Mouse (Mus musculus) retina, postnatal 7 days (tissue): ENCODE measurements around the gene Ttn.

Source experiments
- DNase-seq: peaks from one replicate; pipeline ENCODE4 v3.0.0-alpha.2; 2012; ENCODE audit warnings: low read depth, low spot score

Ttn gene

GRCm38 (mm10) chr2:76965542-76965941 lies 16.8 kb downstream of the Ttn start:
- DNase-seq: no peak

- no peak for DNase-seq
Measured at GRCm38 (mm10) chr2:76962045-76962432, 20.3 kb downstream of the Ttn start.

- no peak for DNase-seq
Measured at GRCm38 (mm10) chr2:76961420-76962044, 20.8 kb downstream of the Ttn start.

GRCm38 (mm10) chr2:76949774-76950173 lies 32.6 kb downstream of the Ttn start:
- DNase-seq: no peak

- DNase-seq: no peak
Measured at GRCm38 (mm10) chr2:76938515-76938914, 43.8 kb downstream of the Ttn start.

GRCm38 (mm10) chr2:76929718-76930117 lies 52.6 kb downstream of the Ttn start:
- DNase-seq: peak; percentile 54

GRCm38 (mm10) chr2:76928816-76929215 lies 53.5 kb downstream of the Ttn start:
- no peak for DNase-seq

- no peak for DNase-seq
Measured at GRCm38 (mm10) chr2:76928298-76928697, 54.0 kb downstream of the Ttn start.

- no peak for DNase-seq
Measured at GRCm38 (mm10) chr2:76926927-76927326, 55.4 kb downstream of the Ttn start.

- DNase-seq: no peak
Measured at GRCm38 (mm10) chr2:76914959-76915358, 67.4 kb downstream of the Ttn start.

GRCm38 (mm10) chr2:76908705-76909457 lies 73.5 kb downstream of the Ttn start:
- no peak for DNase-seq

GRCm38 (mm10) chr2:76903351-76903750 lies 79.0 kb downstream of the Ttn start:
- no peak for DNase-seq

- DNase-seq: no peak
Measured at GRCm38 (mm10) chr2:76901476-76902086, 80.8 kb downstream of the Ttn start.

GRCm38 (mm10) chr2:76899886-76900285 lies 82.5 kb downstream of the Ttn start:
- no peak for DNase-seq

GRCm38 (mm10) chr2:76896990-76897389 lies 85.4 kb downstream of the Ttn start:
- no peak for DNase-seq

- DNase-seq: no peak
Measured at GRCm38 (mm10) chr2:76895327-76895726, 87.0 kb downstream of the Ttn start.

- DNase-seq: no peak
Measured at GRCm38 (mm10) chr2:76888721-76889120, 93.6 kb downstream of the Ttn start.

GRCm38 (mm10) chr2:76885855-76886254 lies 96.5 kb downstream of the Ttn start:
- no peak for DNase-seq

GRCm38 (mm10) chr2:76881406-76881805 lies 100.9 kb downstream of the Ttn start:
- no peak for DNase-seq

- no peak for DNase-seq
Measured at GRCm38 (mm10) chr2:76875587-76875986, 106.8 kb downstream of the Ttn start.

- DNase-seq: peak; percentile 19
Measured at GRCm38 (mm10) chr2:76866928-76867327, 115.4 kb downstream of the Ttn start.

- DNase-seq: no peak
Measured at GRCm38 (mm10) chr2:76865497-76865896, 116.8 kb downstream of the Ttn start.

GRCm38 (mm10) chr2:76861327-76861726 lies 121.0 kb downstream of the Ttn start:
- no peak for DNase-seq
